Mouse (Mus musculus) liver, embryonic 14.5 days (tissue): ENCODE measurements at regions not wholly inside any gene's neighbourhood (a gene's known extent, or its start where the extent isn't known, plus 50 kb on each side); places are given as distances from the start of the nearest gene placed in this dataset.

Experiments
- CTCF ChIP-seq: IDR thresholded peaks from 2 replicates; pipeline ENCODE4 v1.5.1; 2016; ENCODE audit warnings: antibody characterized with exemption, low read depth, control low read depth
- EP300 ChIP-seq: IDR thresholded peaks from 2 replicates; pipeline ENCODE4 v1.6.1; 2016; ENCODE audit warnings: antibody characterized with exemption, low read depth

- TF ChIP-seq CTCF = no peak
- TF ChIP-seq EP300 = no peak
These were observed 60.7 kb upstream of the Tmem150c start for GRCm38 (mm10) chr5:100220320-100220719.
